Mouse (Mus musculus) large intestine, adult 2 months (tissue): ENCODE data around the gene Gorasp2. TPM values are rescaled to one million over a fixed set of nuclear protein-coding genes. Genes with fewer than 3 reads are reported as not detected.

Experiments used
- DNase-seq: peaks from one replicate; pipeline ENCODE4 v3.0.0-alpha.2; 2012; ENCODE audit warnings: low read depth, low spot score
- WGBS: fragments of 180-500 bp; shearing (Covaris S2); methylation state at CpG from one replicate; pipeline ENCODE4 v1.1.7; 2018; 5-methylcytosine and 5-hydroxymethylcytosine counted together
- polyA plus RNA-seq: library from polyadenylated mRNA; depleted of rRNA; stranded (reverse); fragments of >200 nt; gene quantifications from 2 replicates; pipeline ENCODE4 v1.2.3, GENCODE M21; 2012; rRNA removed

The Gorasp2 gene
- 118 and 121 TPM in 2 replicates for polyA plus RNA-seq

- DNase-seq, result peak; percentile 90
- 2% methylated on average over 64 of the region's 64 CpGs for WGBS
Observed at GRCm38 (mm10) chr2:70660887-70661714, at the start of gene Gorasp2. Gorasp2 (plus strand) TSS chr2:70661576.

GRCm38 (mm10) chr2:70614745-70615351, 46.5 kb upstream of the Gorasp2 start:
- no peak for DNase-seq
- 69% methylated on average over 7 of the region's 7 CpGs for WGBS

GRCm38 (mm10) chr2:70616076-70616475, 45.3 kb upstream of the Gorasp2 start:
- WGBS, result 28% methylated on average over 2 of the region's 2 CpGs
- no peak for DNase-seq

- DNase-seq, result no peak
- WGBS, result 49% methylated on average over 3 of the region's 3 CpGs
Observed at GRCm38 (mm10) chr2:70616617-70617016, 44.8 kb upstream of the Gorasp2 start.

GRCm38 (mm10) chr2:70619232-70619835, 42.0 kb upstream of the Gorasp2 start:
- 78% methylated on average over 6 of the region's 6 CpGs for WGBS
- DNase-seq, result no peak

GRCm38 (mm10) chr2:70620225-70620624, 41.2 kb upstream of the Gorasp2 start:
- DNase-seq, result no peak
- 31% methylated on average over 6 of the region's 6 CpGs for WGBS

GRCm38 (mm10) chr2:70622244-70622643, 39.1 kb upstream of the Gorasp2 start:
- no peak for DNase-seq

GRCm38 (mm10) chr2:70625761-70626160, 35.6 kb upstream of the Gorasp2 start:
- WGBS, result 52% methylated on average over 7 of the region's 7 CpGs
- DNase-seq, result no peak

More at GRCm38 (mm10) chr2:70622244-70622643, 39.1 kb upstream of the Gorasp2 start:
- 37% methylated on average over 4 of the region's 4 CpGs for WGBS

- no peak for DNase-seq
Observed at GRCm38 (mm10) chr2:70628397-70628796, 33.0 kb upstream of the Gorasp2 start.

GRCm38 (mm10) chr2:70629339-70629761, 32.0 kb upstream of the Gorasp2 start:
- no peak for DNase-seq
- 11% methylated on average over 10 of the region's 10 CpGs for WGBS

More at GRCm38 (mm10) chr2:70628397-70628796, 33.0 kb upstream of the Gorasp2 start:
- WGBS, result 83% methylated on average over 12 of the region's 12 CpGs

- 62% methylated on average over 3 of the region's 3 CpGs for WGBS
- no peak for DNase-seq
Observed at GRCm38 (mm10) chr2:70629921-70630320, 31.5 kb upstream of the Gorasp2 start.

- WGBS, result 88% methylated on average over 1 of the region's 1 CpGs
- no peak for DNase-seq
Observed at GRCm38 (mm10) chr2:70631321-70631720, 30.1 kb upstream of the Gorasp2 start.

- 87% methylated on average over 1 of the region's 1 CpGs for WGBS
- DNase-seq, result no peak
Observed at GRCm38 (mm10) chr2:70632412-70632811, 29.0 kb upstream of the Gorasp2 start.

- no peak for DNase-seq
- WGBS, result 88% methylated on average over 5 of the region's 5 CpGs
Observed at GRCm38 (mm10) chr2:70634028-70634690, 27.2 kb upstream of the Gorasp2 start.

- DNase-seq, result no peak
Observed at GRCm38 (mm10) chr2:70640968-70641367, 20.4 kb upstream of the Gorasp2 start.

GRCm38 (mm10) chr2:70642971-70643565, 18.3 kb upstream of the Gorasp2 start:
- 40% methylated on average over 16 of the region's 16 CpGs for WGBS
- DNase-seq, result no peak

- DNase-seq, result no peak
- 82% methylated on average over 6 of the region's 6 CpGs for WGBS
Observed at GRCm38 (mm10) chr2:70645266-70645780, 16.1 kb upstream of the Gorasp2 start.

GRCm38 (mm10) chr2:70647681-70648080, 13.7 kb upstream of the Gorasp2 start:
- DNase-seq, result no peak
- WGBS, result 45% methylated on average over 4 of the region's 4 CpGs

GRCm38 (mm10) chr2:70648271-70648670, 13.1 kb upstream of the Gorasp2 start:
- WGBS, result 61% methylated on average over 5 of the region's 5 CpGs
- no peak for DNase-seq
